8 mouse cellular contexts compared by ENCODE assay signal in the genomic region with DNA sequence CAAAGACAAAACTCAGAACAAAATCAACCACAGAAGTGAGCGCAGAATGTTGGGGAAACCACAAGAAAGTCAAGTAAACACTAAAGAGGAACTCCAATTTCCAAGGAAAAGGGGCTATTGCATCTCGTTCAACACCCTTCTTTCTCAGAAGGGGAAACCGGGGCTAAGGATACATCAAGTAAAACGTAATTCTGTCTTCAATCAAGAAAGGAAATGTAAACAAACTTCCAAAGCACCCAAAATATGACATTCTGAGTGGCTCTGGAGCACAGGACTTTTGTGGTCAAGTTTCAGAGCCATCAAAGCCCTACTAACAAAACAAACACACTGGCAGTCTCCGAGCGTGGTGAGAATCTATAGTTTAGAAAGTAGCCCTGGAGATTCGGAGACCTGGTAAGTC. TPM values are rescaled to one million over a fixed set of nuclear protein-coding genes. Genes with fewer than 3 reads are reported as not detected.
DNase-seq lines count a peak whose midpoint lies in the region; ATAC-seq lines count a peak whose summit lies in the region.

No protein-coding gene starts in this region.

- H3K4me2 ChIP-seq in lung, embryonic 16.5 days (ENCODE audit: low read depth, low read length), result peak overlapping the region; percentile 91
- peak overlapping the region; percentile 92 for H3K4me2 ChIP-seq in embryonic facial prominence, embryonic 15.5 days (replicated peaks)
- H3K4me2 ChIP-seq in limb, embryonic 13.5 days (replicated peaks), result peak overlapping the region; percentile 82

- WGBS in lung, embryonic 16.5 days, result 7% methylated on average over 7 of the region's 7 CpGs
- WGBS in embryonic facial prominence, embryonic 15.5 days, result 8% methylated on average over 7 of the region's 7 CpGs
- 13% methylated on average over 7 of the region's 7 CpGs for WGBS in limb, embryonic 13.5 days

- no peaks in the 10 kb centered on the region for H3K27me3 ChIP-seq in lung, embryonic 16.5 days (ENCODE audit: control insufficient read depth, insufficient read depth, low read depth, low read length)
- no peaks in the 10 kb centered on the region for H3K27me3 ChIP-seq in embryonic facial prominence, embryonic 15.5 days
- H3K27me3 ChIP-seq in limb, embryonic 13.5 days, result no peaks in the 10 kb centered on the region
- H3K27me3 ChIP-seq in splenic B cell, adult 2 months (ENCODE audit: control insufficient read depth, insufficient read depth, low read length, poor library complexity, severe bottlenecking), result no peaks in the 10 kb centered on the region

- H3K9ac ChIP-seq in lung, embryonic 16.5 days (ENCODE audit: low read length), result peak overlapping the region; percentile 82
- peak overlapping the region; percentile 63 for H3K9ac ChIP-seq in embryonic facial prominence, embryonic 15.5 days
- peak overlapping the region; percentile 77 for H3K9ac ChIP-seq in limb, embryonic 13.5 days

- H3K27ac ChIP-seq in lung, embryonic 16.5 days (ENCODE audit: low read length), result peak overlapping the region; percentile 89
- peak overlapping the region; percentile 83 for H3K27ac ChIP-seq in embryonic facial prominence, embryonic 15.5 days (replicated peaks)
- peak overlapping the region; percentile 67; the same call in 1 of the 2 replicates for H3K27ac ChIP-seq in limb, embryonic 13.5 days

- no peak for ATAC-seq in lung, embryonic 16.5 days (ENCODE audit: low read depth)
- ATAC-seq in embryonic facial prominence, embryonic 15.5 days (ENCODE audit: insufficient number of reproducible peaks, low FRiP score, low TSS enrichment, low read depth), result no peak
- no peak for ATAC-seq in limb, embryonic 13.5 days (ENCODE audit: low FRiP score, low read depth)

- peaks cover 2% of the 10 kb centered on the region; the same call in 1 of the 2 replicates for H3K4me1 ChIP-seq in lung, embryonic 16.5 days (replicated peaks; ENCODE audit: control insufficient read depth, insufficient read depth, low read length)
- H3K4me1 ChIP-seq in embryonic facial prominence, embryonic 15.5 days, result peaks cover 8% of the 10 kb centered on the region; the same call in 1 of the 2 replicates
- H3K4me1 ChIP-seq in limb, embryonic 13.5 days, result peaks cover 27% of the 10 kb centered on the region

- DNase-seq in lung, postnatal 14 days, result no peak
- DNase-seq in splenic B cell, adult 2 months (ENCODE audit: low read depth, low spot score), result peak; percentile 29
- no peak for DNase-seq in layer of hippocampus, postnatal 14 days (ENCODE audit: low spot score in 2 of 2)
- DNase-seq in right cerebral cortex, postnatal 4 days, result no peak
- no peak for DNase-seq in left cerebral cortex, adult 11 months (ENCODE audit: low spot score)

- H3K4me3 ChIP-seq in lung, embryonic 16.5 days (ENCODE audit: low read length), result peak overlapping the region; percentile 75
- peak overlapping the region; percentile 77 for H3K4me3 ChIP-seq in embryonic facial prominence, embryonic 15.5 days (replicated peaks)
- H3K4me3 ChIP-seq in limb, embryonic 13.5 days, result peak overlapping the region; percentile 78

- no peaks in the 10 kb centered on the region for H3K9me3 ChIP-seq in lung, embryonic 16.5 days (ENCODE audit: control insufficient read depth, low read length)
- H3K9me3 ChIP-seq in embryonic facial prominence, embryonic 15.5 days (replicated peaks), result no peaks in the 10 kb centered on the region
- no peaks in the 10 kb centered on the region for H3K9me3 ChIP-seq in limb, embryonic 13.5 days

- H3K36me3 ChIP-seq in lung, embryonic 16.5 days (ENCODE audit: control insufficient read depth, insufficient read depth, low read length), result no peaks in the 10 kb centered on the region
- no peaks in the 10 kb centered on the region for H3K36me3 ChIP-seq in embryonic facial prominence, embryonic 15.5 days
- H3K36me3 ChIP-seq in limb, embryonic 13.5 days, result no peaks in the 10 kb centered on the region
- no peaks in the 10 kb centered on the region for H3K36me3 ChIP-seq in splenic B cell, adult 2 months (ENCODE audit: control insufficient read depth, insufficient read depth, low read length, poor library complexity, severe bottlenecking)

RNA-seq across cellular contexts. Expression of gene Sft2d2, which starts 0.8 kb away (rescaled TPM):
- polyA plus RNA-seq in lung, embryonic 16.5 days (2015; fragmentation: Nextera tagmentation; extraction: Ambion mirVana), result 21.9 and 22.4 TPM in 2 replicates
- polyA plus RNA-seq in embryonic facial prominence, embryonic 15.5 days (2015; fragmentation: Nextera tagmentation; extraction: Ambion mirVana), result 17.5 and 18.3 TPM in 2 replicates
- polyA plus RNA-seq in limb, embryonic 13.5 days (2015; fragmentation: Nextera tagmentation; extraction: Ambion mirVana), result 14.4 and 17.0 TPM in 2 replicates
- total RNA-seq in layer of hippocampus, postnatal 14 days (2021), result 1 to 10 TPM; 8.3 to 9.7 TPM

RNA-seq across cellular contexts. Expression of gene Tbx19, which starts 32.9 kb away (rescaled TPM):
- 0.05 TPM in 1 of 2 replicates, not detected in the other for polyA plus RNA-seq in lung, embryonic 16.5 days (2015; fragmentation: Nextera tagmentation; extraction: Ambion mirVana)
- not detected in 2 replicates for polyA plus RNA-seq in embryonic facial prominence, embryonic 15.5 days (2015; fragmentation: Nextera tagmentation; extraction: Ambion mirVana)
- not detected in 2 replicates for polyA plus RNA-seq in limb, embryonic 13.5 days (2015; fragmentation: Nextera tagmentation; extraction: Ambion mirVana)
- total RNA-seq in layer of hippocampus, postnatal 14 days (2021), result not detected

RNA-seq across cellular contexts. Expression of gene Tiprl, which starts 43.4 kb away (rescaled TPM):
- 97.4 and 100 TPM in 2 replicates for polyA plus RNA-seq in lung, embryonic 16.5 days (2015; fragmentation: Nextera tagmentation; extraction: Ambion mirVana)
- polyA plus RNA-seq in embryonic facial prominence, embryonic 15.5 days (2015; fragmentation: Nextera tagmentation; extraction: Ambion mirVana), result 87.6 TPM in 2 replicates
- polyA plus RNA-seq in limb, embryonic 13.5 days (2015; fragmentation: Nextera tagmentation; extraction: Ambion mirVana), result 97.3 and 107 TPM in 2 replicates
- 10 to 100 TPM; 60.8 to 62.5 TPM for total RNA-seq in layer of hippocampus, postnatal 14 days (2021)
